ENCODE assay signal across 8 mouse cellular contexts in the genomic region with DNA sequence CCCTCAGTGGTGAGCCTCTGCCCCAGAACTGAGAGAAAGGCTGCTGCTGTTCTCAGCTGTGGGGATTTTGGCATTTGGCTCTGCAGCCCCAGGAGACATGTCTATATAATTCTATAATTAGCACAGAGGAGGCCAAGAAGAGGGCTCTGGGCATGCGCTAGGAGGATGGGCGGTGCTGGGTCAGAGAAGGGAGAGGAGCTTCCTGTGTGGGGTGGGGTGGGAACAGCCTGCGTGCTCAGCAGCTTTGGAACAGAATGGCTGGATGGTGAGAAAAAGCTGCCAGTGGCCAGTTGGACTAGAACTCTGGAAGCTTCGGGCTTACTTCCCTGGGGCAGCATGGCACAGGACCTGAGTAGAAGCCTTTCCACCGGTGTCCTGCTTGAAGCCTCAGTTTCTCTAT. TPM values are rescaled to one million over a fixed set of nuclear protein-coding genes. Genes with fewer than 3 reads are reported as not detected.
DNase-seq lines count a peak whose midpoint lies in the region.

No protein-coding gene starts in this region.

- H3K27ac ChIP-seq in heart, embryonic 10.5 days, result peak overlapping the region; percentile 87

- no peaks in the 10 kb centered on the region for H3K27me3 ChIP-seq in heart, embryonic 10.5 days (ENCODE audit: insufficient read depth, poor library complexity, severe bottlenecking)
- no peaks in the 10 kb centered on the region for H3K27me3 ChIP-seq in megakaryocyte, embryonic 14.5 days (replicated peaks)

- no peaks in the 10 kb centered on the region for H3K9me3 ChIP-seq in heart, embryonic 10.5 days
- no peaks in the 10 kb centered on the region for H3K9me3 ChIP-seq in megakaryocyte, embryonic 14.5 days

- peaks cover 45% of the 10 kb centered on the region for H3K4me1 ChIP-seq in heart, embryonic 10.5 days
- peaks cover 59% of the 10 kb centered on the region for H3K4me1 ChIP-seq in megakaryocyte, embryonic 14.5 days

- 0 out of 2 replicates have a peak overlapping the region, but pooled peaks have one; percentile 33 for H3K4me3 ChIP-seq in heart, embryonic 10.5 days
- peak overlapping the region; percentile 82 for H3K4me3 ChIP-seq in megakaryocyte, embryonic 14.5 days (replicated peaks)

- DNase-seq in layer of hippocampus, adult 9-11 months, result peak; percentile 50
- DNase-seq in layer of hippocampus, postnatal 14 days (ENCODE audit: low spot score in 2 of 2), result no peak
- peak; percentile 46 for DNase-seq in adrenal gland, adult 8-10 months
- peak; percentile 83 for DNase-seq in heart, embryonic 10.5 days (ENCODE audit: low spot score)
- peak; percentile 89 for DNase-seq in kidney, postnatal 10 days
- peak; percentile 58 for DNase-seq in thymus, postnatal 0 days (ENCODE audit: low spot score)
- DNase-seq in layer of hippocampus, postnatal 36 days, result no peak

- 47% methylated on average over 5 of the region's 5 CpGs for WGBS in heart, embryonic 10.5 days

- H3K36me3 ChIP-seq in heart, embryonic 10.5 days, result no peaks in the 10 kb centered on the region
- peaks cover 5% of the 10 kb centered on the region for H3K36me3 ChIP-seq in megakaryocyte, embryonic 14.5 days (replicated peaks; ENCODE audit: low read length)

RNA-seq across cellular contexts. Expression of gene Klc1, which starts 12.6 kb away (rescaled TPM):
- total RNA-seq in layer of hippocampus, postnatal 14 days (2021), result 100 to 1,000 TPM; 826 to 832 TPM
- total RNA-seq in adrenal gland, adult 8-10 months (2022), result 100 to 1,000 TPM in 2 of 4 experiments, 10 to 100 TPM in 2; 87.5 to 137 (median 109) TPM
- 109 and 116 TPM in 2 replicates for polyA plus RNA-seq in heart, embryonic 10.5 days (2016; fragmentation: Nextera tagmentation; extraction: Ambion mirVana)
- 21.5 and 66.3 TPM in 2 replicates for polyA plus RNA-seq in megakaryocyte, embryonic 14.5 days (2012; ENCODE audit: insufficient read depth, low replicate concordance)
- 46.9 and 52.2 TPM in 2 replicates for polyA plus RNA-seq in thymus, postnatal 0 days (2015; fragmentation: Nextera tagmentation; extraction: Ambion mirVana)
- 100 to 1,000 TPM; 672 to 713 TPM for total RNA-seq in layer of hippocampus, postnatal 36 days (2021)

RNA-seq across cellular contexts. Expression of gene Apopt1, which starts 33.0 kb away (rescaled TPM):
- total RNA-seq in layer of hippocampus, postnatal 14 days (2021), result 10 to 100 TPM; 38.5 to 40.0 TPM
- total RNA-seq in adrenal gland, adult 8-10 months (2022), result 10 to 100 TPM; 65.7 to 82.3 (median 74.3) TPM
- polyA plus RNA-seq in heart, embryonic 10.5 days (2016; fragmentation: Nextera tagmentation; extraction: Ambion mirVana), result 53.3 and 55.2 TPM in 2 replicates
- polyA plus RNA-seq in megakaryocyte, embryonic 14.5 days (2012; ENCODE audit: insufficient read depth, low replicate concordance), result 65.2 and 126 TPM in 2 replicates
- polyA plus RNA-seq in thymus, postnatal 0 days (2015; fragmentation: Nextera tagmentation; extraction: Ambion mirVana), result 60.1 and 66.6 TPM in 2 replicates
- 10 to 100 TPM; 35.7 to 37.9 TPM for total RNA-seq in layer of hippocampus, postnatal 36 days (2021)

RNA-seq across cellular contexts. Expression of gene Bag5, which starts 33.0 kb away (rescaled TPM):
- 10 to 100 TPM; 42.0 to 44.4 TPM for total RNA-seq in layer of hippocampus, postnatal 14 days (2021)
- total RNA-seq in adrenal gland, adult 8-10 months (2022), result 10 to 100 TPM; 39.2 to 41.7 (median 40.0) TPM
- polyA plus RNA-seq in heart, embryonic 10.5 days (2016; fragmentation: Nextera tagmentation; extraction: Ambion mirVana), result 43.7 and 47.7 TPM in 2 replicates
- 2.5 and 4.8 TPM in 2 replicates for polyA plus RNA-seq in megakaryocyte, embryonic 14.5 days (2012; ENCODE audit: insufficient read depth, low replicate concordance)
- 50.7 and 54.1 TPM in 2 replicates for polyA plus RNA-seq in thymus, postnatal 0 days (2015; fragmentation: Nextera tagmentation; extraction: Ambion mirVana)
- 10 to 100 TPM; 50.1 to 51.3 TPM for total RNA-seq in layer of hippocampus, postnatal 36 days (2021)

Comparison
In these comparisons a context has a peak if more than half of its experiments do, and no peak if none do; other contexts are left out.
1. DNase-seq: peak in layer of hippocampus, adult 9-11 months (single experiment), adrenal gland, adult 8-10 months (single experiment), heart, embryonic 10.5 days (single experiment), kidney, postnatal 10 days (single experiment) and thymus, postnatal 0 days (single experiment); none in layer of hippocampus, postnatal 14 days (0 of 2) and layer of hippocampus, postnatal 36 days (0 of 2).
2. RNA of gene Klc1, which starts 12.6 kb away (total RNA-seq): 826 to 832 TPM in layer of hippocampus, postnatal 14 days and 672 to 713 TPM in layer of hippocampus, postnatal 36 days; 87.5 to 137 TPM in adrenal gland, adult 8-10 months; every median in the first group is over 4 times any median in the second.